ENCODE assay signal across 40 mouse cellular contexts in genomic region chr6:58298511-58298910, GRCm38 (mm10). TPM values are rescaled to one million over a fixed set of nuclear protein-coding genes. Genes with fewer than 3 reads are reported as not detected.
"Had no signal": no experiment of that assay in that cellular context is flagged by ENCODE, and none has a peak within 500 bp of the region (broad histone marks: within the 10 kb centered on the region; RNA-seq: fewer than 3 reads in every experiment).

No protein-coding gene starts in this region.

RNA-seq across cellular contexts. Expression of gene Vmn1r29, which starts 2.8 kb away (rescaled TPM):
- total RNA-seq: heart, postnatal 10 days; heart, postnatal 14 days; heart, postnatal 25 days; heart, postnatal 36 days; heart, postnatal 4 days; hematopoietic stem cell, adult 5-6 weeks; hindbrain, postnatal 0 days; layer of hippocampus, adult 18-20 months; layer of hippocampus, adult 2 months; layer of hippocampus, adult 8-10 months; layer of hippocampus, postnatal 10 days; layer of hippocampus, postnatal 14 days; layer of hippocampus, postnatal 25 days; layer of hippocampus, postnatal 36 days; left cerebral cortex, adult 18-20 months; left cerebral cortex, adult 2 months had no signal
- polyA plus RNA-seq: heart, embryonic 13.5 days; heart, embryonic 14.5 days; heart, embryonic 15.5 days; heart, embryonic 16.5 days; heart, postnatal 0 days; hindbrain, embryonic 10.5 days; hindbrain, embryonic 11.5 days; hindbrain, embryonic 12.5 days; hindbrain, embryonic 13.5 days; hindbrain, embryonic 14.5 days; hindbrain, embryonic 15.5 days; hindbrain, embryonic 16.5 days; hindbrain, postnatal 0 days; inflammation-experienced regulatory T-cells, adult 6 months; intestine, embryonic 14.5 days; intestine, embryonic 15.5 days; intestine, embryonic 16.5 days; intestine, postnatal 0 days; kidney, adult 2 months; kidney, embryonic 14.5 days; kidney, embryonic 15.5 days; kidney, embryonic 16.5 days; kidney, postnatal 0 days; large intestine, adult 2 months had no signal

RNA-seq across cellular contexts. Expression of gene Vmn1r28, which starts 36.7 kb away (rescaled TPM):
- total RNA-seq: heart, postnatal 10 days; heart, postnatal 14 days; heart, postnatal 25 days; heart, postnatal 36 days; heart, postnatal 4 days; hematopoietic stem cell, adult 5-6 weeks; hindbrain, postnatal 0 days; layer of hippocampus, adult 18-20 months; layer of hippocampus, adult 2 months; layer of hippocampus, adult 8-10 months; layer of hippocampus, postnatal 10 days; layer of hippocampus, postnatal 14 days; layer of hippocampus, postnatal 25 days; layer of hippocampus, postnatal 36 days; left cerebral cortex, adult 18-20 months; left cerebral cortex, adult 2 months; left cerebral cortex, adult 8-10 months had no signal
- polyA plus RNA-seq: heart, embryonic 13.5 days; heart, embryonic 14.5 days; heart, embryonic 15.5 days; heart, embryonic 16.5 days; heart, postnatal 0 days; hindbrain, embryonic 10.5 days; hindbrain, embryonic 11.5 days; hindbrain, embryonic 12.5 days; hindbrain, embryonic 13.5 days; hindbrain, embryonic 14.5 days; hindbrain, embryonic 15.5 days; hindbrain, embryonic 16.5 days; hindbrain, postnatal 0 days; intestine, embryonic 14.5 days; intestine, embryonic 15.5 days; intestine, embryonic 16.5 days; intestine, postnatal 0 days; kidney, adult 2 months; kidney, embryonic 14.5 days; kidney, embryonic 15.5 days; kidney, embryonic 16.5 days; kidney, postnatal 0 days; large intestine, adult 2 months had no signal
